Mouse (Mus musculus) testis, adult 2 months (tissue): ENCODE measurements around the gene Ip6k3.

Experiments used
- CTCF ChIP-seq: fragments of 200-500 bp; IDR thresholded peaks from 2 replicates; pipeline ENCODE4 v1.5.1; 2012; ENCODE audit warnings: low read depth, mild to moderate bottlenecking, inconsistent platforms, low read length, moderate library complexity; ENCODE audit not compliant: control insufficient read depth, insufficient read depth, insufficient replicate concordance
- POLR2A ChIP-seq: fragments of 200-500 bp; IDR thresholded peaks from 2 replicates; pipeline ENCODE4 v1.6.1; 2012; ENCODE audit warnings: low read depth, mild to moderate bottlenecking, inconsistent platforms, low read length, moderate library complexity; ENCODE audit not compliant: control insufficient read depth

DNA sequence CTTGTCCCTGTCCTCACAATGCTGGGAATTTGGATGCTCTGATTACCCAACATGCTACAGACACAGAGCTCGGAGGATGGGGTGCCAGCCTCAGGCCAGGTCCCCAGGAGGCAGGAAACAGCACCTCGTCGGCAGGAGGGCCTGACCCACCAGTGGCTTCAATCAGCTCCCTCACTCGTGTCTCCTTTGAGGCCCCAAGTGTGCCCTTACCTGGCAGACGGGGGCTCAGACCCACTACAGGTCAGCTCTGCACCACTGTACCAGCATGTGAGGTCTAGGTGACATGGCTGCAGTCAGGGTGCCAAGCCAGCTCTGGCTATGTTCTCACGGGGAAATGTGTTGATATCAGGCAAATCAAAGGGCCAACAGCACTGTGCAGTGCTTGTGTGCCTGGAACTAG, 23.6 kb upstream of the Ip6k3 start:
- TF ChIP-seq CTCF (no peak), POLR2A (no peak)
